Mouse (Mus musculus): ENCODE data around the gene Cfl1.

The Cfl1 gene

GRCm38 (mm10) chr19:5465037-5465436, 25.2 kb upstream of the Cfl1 start:
- no peak for DNase-seq (ENCODE audit: low spot score in 2 of 2)

GRCm38 (mm10) chr19:5466916-5467500, 23.2 kb upstream of the Cfl1 start:
- DNase-seq (ENCODE audit: low spot score in 2 of 2): no peak

- DNase-seq (ENCODE audit: low spot score in 2 of 2): no peak
Observed at GRCm38 (mm10) chr19:5468374-5468773, 21.9 kb upstream of the Cfl1 start, which contains the start of gene Ctsw. Ctsw (minus strand) TSS chr19:5468507.

DNA sequence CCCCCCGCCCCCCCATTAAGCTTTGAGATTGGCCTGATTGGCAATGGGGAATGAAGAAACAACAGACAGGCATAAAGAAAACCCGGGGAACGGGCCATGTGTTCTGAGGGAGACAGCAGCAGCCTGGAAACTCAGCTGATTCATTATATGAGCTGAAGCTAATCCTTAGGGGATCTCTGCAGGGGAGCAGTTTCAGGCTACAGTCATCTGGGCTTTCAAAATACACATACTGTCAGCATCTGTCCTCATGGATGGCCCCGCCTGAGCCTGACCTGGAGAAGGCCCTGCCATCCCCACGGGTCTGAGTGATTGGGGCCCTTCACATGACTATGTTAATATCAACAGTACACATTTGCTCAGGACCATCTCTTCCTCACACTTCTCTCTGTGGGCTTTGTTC, 18.4 kb upstream of the Cfl1 start:
- DNase-seq (ENCODE audit: low spot score in 2 of 2): no peak

DNA sequence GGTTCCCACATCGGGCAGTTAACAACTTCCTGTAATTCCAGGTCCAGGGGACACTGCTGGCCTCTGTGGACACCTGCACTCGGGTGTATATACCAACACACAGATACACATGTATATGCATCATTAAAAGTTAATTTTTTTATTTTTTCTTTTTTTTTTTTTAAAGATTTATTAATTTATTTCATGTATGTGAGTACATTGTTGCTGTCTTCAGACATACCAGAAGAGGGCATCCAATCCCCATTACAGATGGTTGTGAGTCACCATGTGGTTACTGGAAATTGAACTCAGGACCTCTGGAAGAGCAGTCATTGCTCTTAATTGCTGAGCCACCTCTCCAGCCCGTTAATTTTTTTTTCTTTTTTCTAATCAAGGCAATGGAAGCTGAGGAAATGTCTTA, 17.4 kb upstream of the Cfl1 start:
- no peak for DNase-seq (ENCODE audit: low spot score in 2 of 2)

DNA sequence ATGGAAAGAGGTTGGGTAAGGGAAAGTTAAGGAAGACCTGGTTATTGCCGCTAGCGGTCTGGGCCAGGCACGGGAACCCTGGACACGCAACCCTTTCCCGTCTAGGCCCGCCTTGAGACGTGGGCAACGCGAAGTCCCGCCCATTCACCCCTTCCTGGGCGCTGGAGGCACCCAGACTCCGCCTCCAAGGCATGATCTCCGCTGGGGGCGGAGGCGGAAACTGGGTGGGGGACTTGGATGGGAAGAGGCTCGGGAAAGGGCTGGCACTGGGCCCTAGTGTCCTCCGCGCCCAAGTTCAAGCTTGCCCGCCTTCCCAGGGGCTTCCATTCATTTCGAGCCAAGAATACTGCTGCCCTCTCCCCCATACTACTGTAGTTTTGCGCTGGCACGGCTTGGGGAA, 16.5 kb upstream of the Cfl1 start, which contains the start of gene Efemp2:
Gene Efemp2, plus strand, starts transcription at position 235 of the 400 bp plus-strand sequence.
- DNase-seq (ENCODE audit: low spot score in 2 of 2): peak in 1 of 2 experiments; percentile 64

DNA sequence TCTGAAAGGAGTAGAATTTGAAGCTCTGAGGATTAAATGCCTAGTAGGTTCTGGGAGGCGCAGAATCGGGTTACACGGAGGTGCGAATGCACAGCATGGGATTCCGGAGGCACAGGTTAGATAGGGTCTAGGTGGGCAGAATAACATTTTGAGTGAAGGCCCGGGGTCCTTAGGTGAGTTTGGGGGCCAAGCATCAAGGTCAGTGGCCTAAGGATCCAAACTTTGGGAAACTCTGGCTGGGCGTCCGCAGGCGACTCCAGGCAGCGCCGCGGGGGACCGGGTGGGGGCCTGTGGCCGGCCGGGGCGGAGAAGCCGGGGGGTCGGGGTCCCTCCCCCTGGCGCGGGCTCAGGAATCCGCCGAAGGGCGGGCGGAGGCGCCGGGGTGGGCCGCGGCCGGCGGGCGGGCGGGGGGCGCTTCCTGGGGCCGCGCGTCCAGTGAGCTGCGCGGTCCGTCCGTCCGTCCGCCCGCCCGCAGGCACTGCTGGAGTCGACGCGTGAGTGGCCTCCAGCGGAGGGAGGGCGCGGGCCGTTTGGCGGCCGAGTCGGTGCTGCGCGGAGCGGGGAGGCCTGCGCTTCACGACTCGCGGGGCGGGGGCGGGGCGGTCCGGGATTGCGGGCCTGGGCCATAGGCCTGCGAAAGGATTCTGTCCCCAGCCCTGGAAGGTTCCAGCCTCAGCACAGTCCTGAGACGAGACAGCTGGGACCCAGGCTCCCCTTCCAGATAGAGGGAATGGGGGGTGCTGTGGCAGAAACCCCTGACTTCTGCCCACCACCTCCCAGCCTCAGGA, 15.8 kb upstream of the Cfl1 start:
- no peak for DNase-seq (ENCODE audit: low spot score in 2 of 2)

DNA sequence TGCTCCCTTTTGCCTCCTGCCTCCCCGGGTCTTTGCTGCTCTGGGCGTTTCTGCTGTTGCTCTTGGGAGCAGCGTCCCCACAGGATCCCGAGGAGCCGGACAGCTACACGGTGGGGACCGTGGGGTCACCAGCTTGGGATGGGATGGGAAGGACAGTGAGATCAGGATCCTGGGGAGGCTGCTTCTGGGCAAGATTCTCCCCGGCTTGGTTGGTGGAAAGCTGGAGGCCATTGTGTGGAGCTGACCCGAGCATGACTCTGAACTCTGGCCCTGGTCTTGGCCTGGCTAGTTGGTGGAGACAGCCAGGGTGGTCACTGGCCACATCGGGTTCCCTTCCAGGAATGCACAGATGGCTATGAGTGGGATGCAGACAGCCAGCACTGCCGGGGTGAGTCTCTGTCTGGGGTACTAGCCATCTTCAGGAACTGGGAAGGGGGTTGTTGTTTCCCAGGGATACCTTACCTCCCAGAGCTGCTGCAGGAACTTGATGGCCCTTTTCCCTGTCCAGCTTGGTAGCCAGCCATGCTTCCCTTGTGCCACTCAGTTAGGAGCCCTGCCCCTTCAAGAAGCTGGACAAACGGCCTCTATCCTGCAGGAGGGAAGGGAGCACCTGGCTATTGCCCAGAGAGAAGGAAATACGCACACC, 15.1 kb upstream of the Cfl1 start:
- no peak for DNase-seq (ENCODE audit: low spot score in 2 of 2)

GRCm38 (mm10) chr19:5477004-5477667, 13.1 kb upstream of the Cfl1 start:
- DNase-seq (ENCODE audit: low spot score in 2 of 2): peak in 1 of 2 experiments; percentile 63

DNA sequence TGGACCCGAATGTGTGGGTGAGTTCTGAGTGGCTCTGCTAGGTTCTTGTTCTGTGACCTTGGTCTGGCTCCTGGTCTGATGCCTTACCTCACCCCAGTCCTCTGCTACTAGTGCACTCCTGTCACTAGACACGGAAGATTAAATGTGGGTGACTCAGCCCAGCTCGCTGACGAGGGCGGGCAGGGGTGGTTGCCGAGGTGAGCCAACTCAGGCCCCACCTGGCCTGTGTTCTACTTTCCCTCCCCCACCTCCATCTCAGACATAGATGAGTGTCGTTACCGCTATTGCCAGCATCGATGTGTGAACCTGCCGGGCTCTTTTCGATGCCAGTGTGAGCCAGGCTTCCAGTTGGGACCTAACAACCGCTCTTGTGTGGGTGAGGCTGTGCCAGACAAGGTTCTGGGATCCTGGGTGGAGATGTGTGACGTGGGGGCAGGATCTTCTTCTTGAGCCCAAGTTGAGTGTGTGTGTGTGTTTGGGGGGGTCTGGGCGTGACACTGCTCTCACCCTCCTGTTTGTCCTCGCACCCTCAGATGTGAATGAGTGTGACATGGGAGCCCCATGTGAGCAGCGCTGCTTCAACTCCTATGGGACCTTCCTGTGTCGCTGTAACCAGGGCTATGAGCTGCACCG, 12.5 kb upstream of the Cfl1 start:
- no peak for DNase-seq (ENCODE audit: low spot score in 2 of 2)

- no peak for DNase-seq (ENCODE audit: low spot score in 2 of 2)
Observed at GRCm38 (mm10) chr19:5480016-5480415, 10.2 kb upstream of the Cfl1 start.

DNA sequence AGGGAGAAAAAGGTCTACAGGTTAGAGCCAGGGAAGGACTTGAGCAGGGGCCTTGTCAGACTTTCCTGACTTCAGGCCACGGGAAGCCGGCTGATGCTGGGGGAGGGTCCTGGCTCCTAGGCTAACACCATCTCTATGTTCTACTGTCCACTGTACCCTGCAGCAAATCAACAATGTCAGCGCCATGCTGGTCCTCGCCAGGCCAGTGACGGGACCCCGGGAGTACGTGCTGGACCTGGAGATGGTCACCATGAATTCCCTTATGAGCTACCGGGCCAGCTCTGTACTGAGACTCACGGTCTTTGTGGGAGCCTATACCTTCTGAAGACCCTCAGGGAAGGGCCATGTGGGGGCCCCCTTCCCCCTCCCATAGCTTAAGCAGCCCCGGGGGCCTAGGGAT, 8.9 kb upstream of the Cfl1 start:
- DNase-seq (ENCODE audit: low spot score in 2 of 2): no peak

GRCm38 (mm10) chr19:5483386-5484359, 6.6 kb upstream of the Cfl1 start:
- DNase-seq (ENCODE audit: low spot score in 2 of 2): no peak

- no peak for DNase-seq (ENCODE audit: low spot score in 2 of 2)
Observed at GRCm38 (mm10) chr19:5484496-5484895, 5.8 kb upstream of the Cfl1 start.

- DNase-seq (ENCODE audit: low spot score in 2 of 2): no peak
Observed at GRCm38 (mm10) chr19:5485371-5485770, 4.9 kb upstream of the Cfl1 start.

DNA sequence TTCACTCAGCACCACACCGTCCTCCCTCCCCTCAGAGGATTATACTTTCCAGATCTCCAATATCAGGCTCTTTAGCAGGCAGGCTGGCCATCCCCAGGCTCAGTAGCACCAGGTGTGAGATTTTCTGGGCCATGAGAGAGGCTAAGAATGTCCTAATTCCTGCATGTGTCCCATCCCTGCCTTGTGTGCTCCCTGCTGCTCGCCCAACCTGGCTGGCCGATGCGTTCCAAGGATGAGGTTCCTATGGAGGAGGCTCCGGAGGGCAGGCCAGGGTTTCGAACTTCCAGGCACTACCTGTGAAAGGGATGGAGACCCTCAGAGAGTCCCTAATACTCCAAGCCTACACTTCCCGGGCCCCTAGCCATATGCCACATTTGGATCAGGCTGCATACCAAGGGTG, 4.4 kb upstream of the Cfl1 start:
- DNase-seq (ENCODE audit: low spot score in 2 of 2): no peak

GRCm38 (mm10) chr19:5486286-5486685, 4.0 kb upstream of the Cfl1 start:
- DNase-seq (ENCODE audit: low spot score in 2 of 2): no peak

DNA sequence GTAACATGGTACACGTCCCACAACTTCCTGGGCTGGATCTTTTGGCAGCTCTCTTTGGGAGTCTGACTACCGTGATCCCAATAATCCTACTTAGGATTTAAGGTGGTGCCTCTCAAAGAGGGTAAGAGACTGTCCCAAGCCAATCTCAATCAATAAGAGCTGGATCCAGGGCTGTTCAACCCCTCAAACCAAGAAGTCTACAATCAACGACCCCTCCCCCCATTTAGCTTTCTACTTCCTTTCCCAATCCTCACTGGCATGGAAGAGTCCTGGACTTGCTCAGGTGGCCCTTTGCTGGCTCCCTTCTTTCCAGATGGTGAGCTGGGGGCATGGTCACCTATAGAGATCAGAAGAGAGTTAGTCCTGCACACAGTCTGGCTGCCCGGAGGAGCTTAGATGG, 3.5 kb upstream of the Cfl1 start:
- no peak for DNase-seq (ENCODE audit: low spot score in 2 of 2)

DNA sequence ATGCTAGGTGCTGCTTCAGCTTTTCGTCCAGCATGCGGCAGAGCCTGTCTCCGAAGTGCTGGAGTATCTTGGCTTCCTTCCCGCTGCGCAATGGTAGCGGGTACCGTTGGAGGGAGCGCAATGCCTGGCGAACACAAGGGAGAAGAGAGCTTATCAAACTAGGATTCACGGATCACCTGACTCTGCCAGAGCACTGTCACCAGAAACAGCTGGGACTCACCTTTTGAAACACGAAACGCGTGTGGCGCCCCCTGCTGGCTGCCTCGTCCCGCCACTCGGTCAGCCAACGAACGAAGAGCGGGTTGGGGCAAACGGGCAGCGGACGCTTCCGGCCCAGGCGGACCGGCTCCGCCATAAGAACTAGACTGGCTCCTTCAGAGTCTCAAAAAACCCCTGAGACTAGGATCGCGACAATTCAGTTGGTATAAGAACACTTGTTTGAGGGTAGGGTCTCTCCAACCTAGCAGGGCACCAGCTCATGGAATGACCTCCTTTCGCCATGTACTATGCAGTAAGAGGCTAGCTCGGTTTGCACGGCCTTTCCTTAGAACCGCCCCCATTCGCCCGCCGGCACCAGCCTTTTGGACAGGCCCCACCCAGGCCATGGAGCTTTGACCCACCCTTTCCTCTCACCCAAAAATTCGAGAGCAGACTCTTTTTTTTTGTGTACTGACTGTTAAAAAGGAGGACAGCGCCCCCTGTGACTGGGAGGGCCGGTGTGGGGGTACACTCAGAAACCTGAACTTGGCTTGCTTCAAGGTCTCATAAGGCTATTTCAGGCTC, 2.3 kb upstream of the Cfl1 start, which contains the start of gene Mus81:
Gene Mus81, minus strand, starts transcription at position 635 of the 783 bp plus-strand sequence.
- DNase-seq (ENCODE audit: low spot score in 2 of 2): peak; percentile 89 to 97
